Mouse (Mus musculus) cerebellum, adult 11-12 months (tissue): ENCODE results near the gene Rps16.
A peak's percentile ranks its signal among the peaks of the same experiment; 100 is the strongest.

ENCODE experiments used
- DNase-seq: peaks from one replicate; pipeline ENCODE4 v3.0.0; 2022

The Rps16 gene

GRCm38 (mm10) chr7:28348601-28349000, 1.9 kb upstream of the Rps16 start:
- no peak for DNase-seq

GRCm38 (mm10) chr7:28351676-28352191, 1.3 kb downstream of the Rps16 start:
- no peak for DNase-seq

- DNase-seq: no peak
These were observed 2.8 kb downstream of the Rps16 start for GRCm38 (mm10) chr7:28353267-28353666.

- no peak for DNase-seq
These were observed 3.7 kb downstream of the Rps16 start for GRCm38 (mm10) chr7:28354113-28354581.

GRCm38 (mm10) chr7:28354596-28354995, 4.1 kb downstream of the Rps16 start:
- DNase-seq: no peak

GRCm38 (mm10) chr7:28355221-28355620, 4.8 kb downstream of the Rps16 start:
- no peak for DNase-seq

- no peak for DNase-seq
These were observed 6.5 kb downstream of the Rps16 start for GRCm38 (mm10) chr7:28356981-28357380.

GRCm38 (mm10) chr7:28357984-28358383, 7.5 kb downstream of the Rps16 start:
- no peak for DNase-seq

- DNase-seq: no peak
These were observed 8.0 kb downstream of the Rps16 start for GRCm38 (mm10) chr7:28358431-28358830.

- DNase-seq: no peak
These were observed 9.4 kb downstream of the Rps16 start for GRCm38 (mm10) chr7:28359854-28360253.

- no peak for DNase-seq
These were observed 9.8 kb downstream of the Rps16 start for GRCm38 (mm10) chr7:28360291-28360690.

- DNase-seq: no peak
These were observed 11.3 kb downstream of the Rps16 start for GRCm38 (mm10) chr7:28361647-28362341.

GRCm38 (mm10) chr7:28362441-28363060, 12.1 kb downstream of the Rps16 start:
- no peak for DNase-seq

GRCm38 (mm10) chr7:28367663-28368275, 17.3 kb downstream of the Rps16 start:
- no peak for DNase-seq

- no peak for DNase-seq
These were observed 17.9 kb downstream of the Rps16 start for GRCm38 (mm10) chr7:28368276-28368920.

GRCm38 (mm10) chr7:28370051-28370450, 19.6 kb downstream of the Rps16 start:
- DNase-seq: no peak

- DNase-seq: no peak
These were observed 20.6 kb downstream of the Rps16 start for GRCm38 (mm10) chr7:28370977-28371513.

- no peak for DNase-seq
These were observed 21.1 kb downstream of the Rps16 start for GRCm38 (mm10) chr7:28371514-28371989.

GRCm38 (mm10) chr7:28372251-28373108, 22.0 kb downstream of the Rps16 start, which contains the start of gene Plekhg2:
TSS of gene Plekhg2 (minus strand) at chr7:28372599.
- DNase-seq: peak; percentile 91

GRCm38 (mm10) chr7:28373131-28373581, 22.7 kb downstream of the Rps16 start:
- DNase-seq: peak; percentile 68

- no peak for DNase-seq
These were observed 23.5 kb downstream of the Rps16 start for GRCm38 (mm10) chr7:28373891-28374495.
